Mouse (Mus musculus) thymus, postnatal 25 days (tissue): ENCODE data around the gene Efnb2.

Experiments
- DNase-seq: peaks from one replicate; pipeline ENCODE4 v3.0.0; 2022

The Efnb2 gene

DNA sequence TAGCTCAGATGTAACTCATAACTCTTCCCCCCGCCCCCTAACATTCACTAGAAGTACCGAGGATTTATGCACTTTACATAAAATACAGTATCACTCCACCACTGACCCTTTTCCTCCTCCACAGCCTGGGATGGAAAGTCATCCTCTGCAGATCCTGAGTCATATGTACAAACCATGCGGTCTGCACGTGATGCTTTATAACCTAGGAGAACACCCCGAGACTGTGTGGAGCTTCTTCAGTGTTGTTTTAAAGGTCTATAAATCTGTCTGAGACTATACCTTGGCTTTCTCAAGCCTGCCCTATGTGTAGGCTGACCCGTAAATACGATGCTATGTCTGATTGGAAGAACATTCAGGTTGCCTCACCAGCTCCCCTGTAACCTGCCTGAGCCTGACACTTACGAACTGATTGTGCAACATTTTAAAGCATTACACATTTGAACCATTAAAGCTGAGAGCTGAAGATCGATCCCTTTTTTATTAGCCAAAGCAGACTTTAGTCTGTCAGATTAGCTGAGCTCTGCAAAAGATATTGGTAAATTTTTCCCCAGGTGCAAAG, 92.7 kb downstream of the Efnb2 start:
- no peak for DNase-seq
